Mouse (Mus musculus) forebrain, embryonic 12.5 days (tissue): ENCODE measurements around the gene Pnpla2. TPM values are rescaled to one million over a fixed set of nuclear protein-coding genes. Genes with fewer than 3 reads are reported as not detected.

Source experiments
- ATAC-seq: fragments of 200-750 bp; cut with Nextera tagmentation; 2 replicates; pipeline ENCODE4 v1.8.0; 2017; ENCODE audit warnings: moderate TSS enrichment; ENCODE audit not compliant: low FRiP score
- H3K27ac ChIP-seq: fragments of 300-500 bp; sonication (generic); 2 replicates; pipeline ENCODE4 v1.5.1; 2016; ENCODE audit warnings: mild to moderate bottlenecking
- H3K27me3 ChIP-seq: fragments of 300-500 bp; sonication (generic); 2 replicates; pipeline ENCODE4 v1.6.1; 2016; ENCODE audit warnings: mild to moderate bottlenecking
- H3K36me3 ChIP-seq: fragments of 300-500 bp; sonication (generic); replicated peaks from 2 replicates; pipeline ENCODE4 v1.6.1; 2016; ENCODE audit warnings: mild to moderate bottlenecking
- H3K4me1 ChIP-seq: fragments of 300-500 bp; sonication (generic); 2 replicates; pipeline ENCODE4 v1.6.1; 2016
- H3K4me2 ChIP-seq: fragments of 300-500 bp; sonication (generic); 2 replicates; pipeline ENCODE4 v1.6.1; 2016; ENCODE audit warnings: mild to moderate bottlenecking, moderate library complexity
- H3K4me3 ChIP-seq: fragments of 300-500 bp; sonication (generic); replicated peaks from 2 replicates; pipeline ENCODE4 v1.5.1; 2016; ENCODE audit warnings: mild to moderate bottlenecking
- H3K9ac ChIP-seq: fragments of 300-500 bp; sonication (generic); 2 replicates; pipeline ENCODE4 v1.6.1; 2016; ENCODE audit warnings: mild to moderate bottlenecking
- H3K9me3 ChIP-seq: fragments of 300-500 bp; sonication (generic); 2 replicates; pipeline ENCODE4 v1.6.1; 2016
- WGBS: fragments of 180-500 bp; shearing (Covaris S2); methylation state at CpG from one replicate; pipeline ENCODE4 v1.1.7; 2016; 5-methylcytosine and 5-hydroxymethylcytosine counted together
- polyA plus RNA-seq: library from polyadenylated mRNA; unstranded; fragments of >200 nt; fragmentation: Nextera tagmentation; extraction: Ambion mirVana; gene quantifications from 2 replicates; pipeline ENCODE4 v1.2.1, GENCODE M21; 2016

Pnpla2 gene
- polyA plus RNA-seq, 1 experiment from 2014 or later: 16.2 TPM

DNA sequence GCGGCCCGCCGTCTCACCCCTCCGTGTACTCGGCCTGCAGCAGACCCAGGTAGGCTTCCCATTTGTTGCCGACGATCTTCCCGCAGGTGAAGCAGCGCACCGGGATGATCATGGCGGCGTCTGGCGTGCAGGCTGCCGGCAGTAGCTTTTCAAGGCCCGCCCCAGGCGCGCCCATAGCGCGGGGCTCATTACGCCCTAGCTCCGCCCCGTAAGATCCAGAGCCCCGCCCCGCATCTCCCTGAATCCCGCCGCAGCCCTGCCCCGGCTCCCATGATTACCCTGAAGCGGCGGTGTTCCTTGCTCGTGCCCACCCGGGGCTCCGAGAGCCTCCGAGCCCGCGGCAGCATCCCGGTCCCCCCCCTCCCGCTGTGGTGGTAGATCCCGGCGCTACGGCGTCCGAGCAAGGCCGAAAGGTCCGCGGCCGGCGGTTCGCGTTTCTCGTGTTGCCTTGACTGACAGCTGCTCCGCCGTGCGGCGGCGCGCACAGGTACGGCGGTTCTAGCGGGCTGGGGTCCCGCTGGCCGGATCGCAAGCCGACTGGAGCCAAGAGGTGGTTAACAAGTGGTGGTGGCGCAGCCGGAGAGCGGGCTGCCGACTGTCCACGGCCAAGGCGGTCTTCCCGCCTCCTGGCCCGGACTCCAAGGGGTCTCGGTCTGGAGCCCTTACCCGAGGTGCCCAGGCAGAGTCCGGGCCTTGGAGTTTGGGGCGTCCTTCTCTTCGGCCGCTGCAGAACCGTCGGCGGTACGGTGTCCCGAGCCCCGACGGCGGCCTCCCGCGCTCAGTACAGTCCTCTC, 20.2 kb downstream of the Pnpla2 start, which contains the start of the genes Polr2l and Tspan4:
Gene Polr2l, minus strand, starts transcription at position 122 of the 794 bp plus-strand sequence.
Gene Tspan4, plus strand, starts transcription at position 230 of the 794 bp plus-strand sequence.
- H3K27ac ChIP-seq: peak within 1 kb of the TSS; percentile 85
- H3K27me3 ChIP-seq: peaks cover 34% of the 10 kb centered on the region
- WGBS: under 1% methylated on average over 87 of the region's 87 CpGs
- ATAC-seq: peak; percentile 84
- H3K4me2 ChIP-seq: peak within 1 kb of the TSS; percentile 91
- peaks cover 25% of the 10 kb centered on the region for H3K36me3 ChIP-seq
- peak within 1 kb of the TSS; percentile 78 for H3K9ac ChIP-seq
- peaks cover 33% of the 10 kb centered on the region for H3K4me1 ChIP-seq
- peak within 1 kb of the TSS; percentile 64 for H3K4me3 ChIP-seq
- no peaks in the 10 kb centered on the region for H3K9me3 ChIP-seq

DNA sequence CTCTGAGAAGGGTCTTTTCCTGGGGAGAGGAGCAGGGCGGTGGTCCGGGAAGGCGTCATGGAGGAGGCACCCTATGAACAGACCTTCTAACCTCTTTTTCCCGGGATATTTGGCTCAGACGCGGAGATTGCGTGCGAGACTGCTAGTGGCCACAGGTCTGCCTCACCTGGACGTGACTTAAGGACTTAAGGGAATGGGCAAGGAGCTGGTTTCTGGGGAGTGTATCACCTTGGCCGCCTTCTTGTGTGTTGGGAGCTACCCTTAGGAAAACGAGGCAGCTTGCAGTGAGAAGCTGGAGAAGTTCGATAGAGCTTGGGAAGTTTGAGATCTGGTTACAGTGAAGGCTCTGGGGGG, 20.8 kb downstream of the Pnpla2 start:
- Histone ChIP-seq H3K4me1 (peaks cover 34% of the 10 kb centered on the region), H3K9me3 (no peaks in the 10 kb centered on the region), H3K9ac (peak overlapping the region; percentile 78; the same call in 1 of the 2 replicates), H3K27ac (no peak overlapping the region), H3K4me2 (peak overlapping the region; percentile 91), H3K27me3 (peaks cover 37% of the 10 kb centered on the region), H3K4me3 (peak overlapping the region; percentile 64), H3K36me3 (peaks cover 19% of the 10 kb centered on the region)
- 2% methylated on average over 12 of the region's 12 CpGs for WGBS
- no peak for ATAC-seq

DNA sequence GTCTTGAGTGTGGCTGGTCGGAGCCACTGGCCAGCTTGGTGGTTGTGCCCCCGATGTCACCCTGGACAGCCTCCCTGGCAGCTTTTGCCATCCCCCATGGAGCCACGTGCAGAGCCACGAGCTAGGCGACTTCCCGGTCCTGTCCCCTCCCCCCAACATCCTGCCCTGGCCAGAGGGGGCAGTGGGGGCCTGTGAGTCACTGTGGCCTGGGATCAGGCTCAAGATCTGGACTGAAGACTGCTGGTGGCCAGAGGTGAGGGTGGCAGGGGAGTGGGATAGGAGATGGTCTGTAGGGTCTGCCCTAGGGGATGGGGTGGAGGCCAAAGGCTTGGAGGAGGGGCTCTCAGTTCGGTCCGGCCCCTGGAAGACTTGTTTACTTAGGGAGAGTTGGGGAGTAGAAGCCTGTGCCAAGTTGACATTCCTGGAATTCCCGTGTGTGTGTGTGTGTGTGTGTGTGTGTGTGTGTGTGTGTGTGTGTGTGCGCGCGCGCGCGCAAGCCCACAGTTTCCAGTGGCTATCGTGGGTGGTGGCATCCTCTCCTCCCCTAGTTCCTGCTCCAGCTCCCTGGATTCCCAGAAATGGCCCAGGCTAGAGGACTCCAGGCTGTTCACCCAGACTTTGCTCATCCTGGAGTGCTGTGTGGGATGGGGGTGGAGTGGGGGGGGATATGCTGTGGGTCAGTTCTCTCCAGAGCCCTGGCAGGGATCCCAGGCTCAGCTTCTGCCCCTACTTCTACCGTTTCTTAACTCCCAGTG, 21.4 kb downstream of the Pnpla2 start:
- peak overlapping the region; percentile 64 for H3K4me3 ChIP-seq
- H3K27me3 ChIP-seq: peaks cover 37% of the 10 kb centered on the region
- H3K27ac ChIP-seq: peak overlapping the region; percentile 54
- ATAC-seq: no peak
- peak overlapping the region; percentile 91 for H3K4me2 ChIP-seq
- H3K4me1 ChIP-seq: peaks cover 40% of the 10 kb centered on the region
- WGBS: 5% methylated on average over 14 of the region's 17 CpGs
- peak overlapping the region; percentile 78 for H3K9ac ChIP-seq
- no peaks in the 10 kb centered on the region for H3K9me3 ChIP-seq
- H3K36me3 ChIP-seq: peaks cover 13% of the 10 kb centered on the region

DNA sequence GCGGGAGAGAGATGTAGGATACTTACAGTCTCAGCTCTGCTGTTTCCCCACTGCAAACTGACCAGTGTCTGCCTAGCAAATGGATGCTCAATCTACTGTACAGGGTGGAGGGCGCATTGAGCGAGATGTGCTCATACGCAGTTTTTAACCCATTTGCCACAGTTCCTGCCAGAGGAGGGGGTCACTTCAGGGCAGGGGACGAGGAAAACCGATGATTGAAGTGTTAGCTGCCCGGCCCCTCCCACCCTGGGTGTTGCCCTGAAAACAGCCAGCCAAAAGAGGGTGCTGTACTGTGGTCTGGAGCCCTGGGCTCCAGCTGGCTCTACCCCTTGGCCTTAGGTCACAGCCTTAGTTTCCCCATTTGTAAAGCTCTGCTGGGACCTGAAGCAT, 22.0 kb downstream of the Pnpla2 start:
- Histone ChIP-seq H3K4me2 (peak overlapping the region; percentile 91), H3K4me3 (peak overlapping the region; percentile 64; the same call in 1 of the 2 replicates), H3K27me3 (peaks cover 42% of the 10 kb centered on the region), H3K9ac (peak overlapping the region; percentile 78; the same call in 1 of the 2 replicates), H3K27ac (peak overlapping the region; percentile 54), H3K9me3 (no peaks in the 10 kb centered on the region), H3K36me3 (peaks cover 10% of the 10 kb centered on the region), H3K4me1 (peaks cover 44% of the 10 kb centered on the region)
- 25% methylated on average over 7 of the region's 7 CpGs for WGBS
- no peak for ATAC-seq

DNA sequence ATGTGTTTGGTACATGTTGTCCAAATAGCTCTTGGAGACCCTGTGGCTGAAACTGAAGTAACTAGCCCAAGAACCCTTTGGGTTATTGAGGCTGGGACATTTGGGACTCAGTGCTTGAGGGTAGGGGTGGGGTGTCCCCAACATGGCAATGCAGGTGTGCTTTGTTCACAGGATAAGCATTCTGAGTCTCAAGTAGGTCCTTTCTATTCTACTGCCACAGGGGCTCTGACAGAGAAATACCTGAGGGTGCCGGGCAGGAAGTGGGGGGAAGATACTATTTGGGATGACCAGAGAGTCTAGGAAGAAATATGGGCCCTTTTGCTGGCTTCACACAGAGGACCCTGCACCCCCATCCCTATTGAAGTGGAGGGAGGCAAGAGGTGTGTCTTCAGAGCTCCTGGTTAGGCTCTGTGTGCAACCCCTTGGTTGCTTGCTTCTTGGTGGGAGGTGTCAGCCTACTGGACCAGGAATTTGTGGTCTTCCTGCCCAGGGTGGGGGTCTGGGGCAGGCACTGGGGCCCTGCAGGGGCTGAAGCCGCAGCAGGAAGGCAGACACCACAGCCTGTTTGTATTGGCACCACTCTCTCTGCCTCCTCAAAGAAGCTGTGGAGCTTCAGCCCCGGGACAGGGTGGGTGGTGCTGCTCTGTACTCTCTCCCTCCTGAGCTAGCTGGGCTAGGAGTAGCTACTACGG, 22.7 kb downstream of the Pnpla2 start:
- 76% methylated on average over 4 of the region's 4 CpGs for WGBS
- peaks cover 51% of the 10 kb centered on the region for H3K4me1 ChIP-seq
- H3K27me3 ChIP-seq: peaks cover 49% of the 10 kb centered on the region
- no peak overlapping the region for H3K27ac ChIP-seq
- no peak overlapping the region for H3K4me2 ChIP-seq
- no peak overlapping the region for H3K9ac ChIP-seq
- H3K4me3 ChIP-seq: no peak overlapping the region
- H3K36me3 ChIP-seq: peaks cover 2% of the 10 kb centered on the region
- no peaks in the 10 kb centered on the region for H3K9me3 ChIP-seq
- no peak for ATAC-seq

DNA sequence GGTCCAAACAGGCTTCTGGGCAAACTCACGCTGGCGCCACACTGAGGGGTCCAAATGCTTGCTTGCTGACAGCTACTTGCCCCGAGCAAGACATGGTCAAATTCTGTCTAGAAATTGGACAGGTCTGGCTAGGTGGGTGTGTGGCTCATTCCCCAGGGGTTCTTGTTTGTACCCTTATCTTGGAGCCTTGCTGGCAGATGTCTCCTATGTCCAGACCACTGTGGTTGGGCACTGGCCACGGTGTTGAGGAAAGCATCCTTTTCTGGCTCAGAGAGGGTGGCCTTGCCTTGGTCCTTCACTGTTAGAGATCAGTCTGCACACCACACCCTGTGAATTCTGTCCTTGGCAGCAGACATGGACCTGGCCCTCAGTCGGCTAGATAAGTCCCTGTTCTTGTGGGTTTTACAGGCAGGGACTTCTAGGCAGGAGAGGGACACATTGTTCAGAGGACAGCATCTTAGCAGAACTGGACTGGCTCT, 23.3 kb downstream of the Pnpla2 start:
- no peaks in the 10 kb centered on the region for H3K36me3 ChIP-seq
- 80% methylated on average over 5 of the region's 5 CpGs for WGBS
- no peaks in the 10 kb centered on the region for H3K9me3 ChIP-seq
- no peak overlapping the region for H3K4me3 ChIP-seq
- H3K4me2 ChIP-seq: no peak overlapping the region
- no peak for ATAC-seq
- H3K27ac ChIP-seq: no peak overlapping the region
- no peak overlapping the region for H3K9ac ChIP-seq
- peaks cover 55% of the 10 kb centered on the region for H3K4me1 ChIP-seq
- peaks cover 55% of the 10 kb centered on the region for H3K27me3 ChIP-seq

DNA sequence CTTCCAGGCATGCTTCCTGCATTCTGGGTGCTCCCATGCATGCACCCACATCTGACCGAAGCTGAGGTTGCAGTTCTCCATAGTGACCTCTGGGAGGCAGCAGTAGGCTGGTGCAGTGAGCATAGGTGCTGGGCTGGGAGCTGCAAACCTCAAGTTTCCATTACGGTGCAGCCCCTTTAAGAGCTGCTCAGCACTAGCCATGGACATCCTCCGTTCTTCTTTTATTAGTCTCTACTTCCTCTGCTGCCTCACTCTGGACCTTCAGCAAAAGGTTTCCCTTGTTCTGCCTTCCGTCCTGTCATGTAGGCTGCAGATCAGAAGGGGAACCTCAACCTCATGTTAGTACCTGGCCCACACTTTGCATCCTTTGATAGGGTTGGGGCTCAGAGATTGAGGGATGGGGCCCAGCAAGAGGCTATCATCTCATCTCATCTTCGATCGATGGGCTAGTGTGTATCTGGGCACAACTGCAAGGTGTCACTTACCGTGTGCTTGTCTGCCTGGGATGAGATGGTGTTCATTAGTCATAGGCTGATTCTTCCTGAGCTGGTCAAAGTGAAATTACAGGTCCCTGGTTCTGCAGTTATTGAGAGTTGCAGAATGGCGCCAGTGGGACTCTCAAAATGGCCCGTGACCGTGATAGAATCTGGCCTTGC, 26.0 kb downstream of the Pnpla2 start:
- peaks cover 37% of the 10 kb centered on the region for H3K4me1 ChIP-seq
- peak overlapping the region; percentile 92 for H3K4me2 ChIP-seq
- WGBS: 9% methylated on average over 10 of the region's 10 CpGs
- peak overlapping the region; percentile 50 for H3K4me3 ChIP-seq
- ATAC-seq: peak; percentile 49
- H3K9me3 ChIP-seq: no peaks in the 10 kb centered on the region
- peak overlapping the region; percentile 61 for H3K9ac ChIP-seq
- no peak overlapping the region for H3K27ac ChIP-seq
- peaks cover 56% of the 10 kb centered on the region for H3K27me3 ChIP-seq
- H3K36me3 ChIP-seq: no peaks in the 10 kb centered on the region

DNA sequence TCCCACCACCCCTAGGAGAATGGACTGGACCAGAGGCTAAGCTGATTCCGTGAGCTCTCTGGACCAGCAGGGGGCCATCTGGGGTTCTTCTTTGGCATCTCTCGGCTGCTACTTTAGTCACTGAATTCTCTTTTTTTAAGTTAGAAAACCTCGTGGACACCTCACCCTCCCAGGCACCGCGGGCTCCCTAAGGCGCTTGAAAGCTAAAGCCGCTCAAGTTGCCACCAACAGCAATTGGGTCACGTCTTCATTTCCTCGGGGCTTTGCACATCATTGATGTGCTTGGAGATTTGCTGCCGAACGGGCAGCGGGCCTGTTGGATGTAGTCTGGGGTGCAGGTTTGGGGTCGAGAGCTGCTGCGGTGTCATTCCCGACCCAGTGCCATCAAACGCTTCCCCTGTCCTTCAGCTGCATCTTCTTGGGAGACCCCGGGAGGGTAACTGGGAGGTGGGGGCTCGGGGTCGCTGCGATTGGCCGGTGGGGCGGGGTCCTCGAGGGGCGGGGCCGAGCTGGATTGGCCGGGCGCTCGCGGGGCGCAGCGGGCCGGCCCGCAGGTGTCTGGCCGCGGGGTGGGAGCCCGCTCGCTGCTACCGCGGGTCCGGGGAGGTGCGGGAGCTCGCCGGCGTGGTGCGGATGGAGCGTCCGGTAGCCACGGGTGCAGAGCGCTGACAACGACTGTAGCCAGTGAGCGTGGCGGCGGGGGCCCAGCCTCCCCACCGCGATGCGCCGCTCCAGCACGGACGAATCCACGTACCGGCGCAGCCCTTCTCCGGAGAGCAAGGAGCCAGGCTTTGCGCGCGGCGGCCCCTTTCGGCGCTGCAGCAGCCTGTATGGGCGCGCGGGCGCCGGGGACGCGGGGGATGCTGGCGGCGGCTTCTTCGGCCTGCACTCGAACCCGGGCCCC, 26.8 kb downstream of the Pnpla2 start:
- Histone ChIP-seq H3K4me2 (peak overlapping the region; percentile 92), H3K27ac (no peak overlapping the region), H3K4me1 (peaks cover 29% of the 10 kb centered on the region), H3K36me3 (no peaks in the 10 kb centered on the region), H3K27me3 (peaks cover 48% of the 10 kb centered on the region), H3K4me3 (peak overlapping the region; percentile 50), H3K9me3 (no peaks in the 10 kb centered on the region), H3K9ac (peak overlapping the region; percentile 61)
- WGBS: 1% methylated on average over 81 of the region's 81 CpGs
- ATAC-seq: peak; percentile 77

DNA sequence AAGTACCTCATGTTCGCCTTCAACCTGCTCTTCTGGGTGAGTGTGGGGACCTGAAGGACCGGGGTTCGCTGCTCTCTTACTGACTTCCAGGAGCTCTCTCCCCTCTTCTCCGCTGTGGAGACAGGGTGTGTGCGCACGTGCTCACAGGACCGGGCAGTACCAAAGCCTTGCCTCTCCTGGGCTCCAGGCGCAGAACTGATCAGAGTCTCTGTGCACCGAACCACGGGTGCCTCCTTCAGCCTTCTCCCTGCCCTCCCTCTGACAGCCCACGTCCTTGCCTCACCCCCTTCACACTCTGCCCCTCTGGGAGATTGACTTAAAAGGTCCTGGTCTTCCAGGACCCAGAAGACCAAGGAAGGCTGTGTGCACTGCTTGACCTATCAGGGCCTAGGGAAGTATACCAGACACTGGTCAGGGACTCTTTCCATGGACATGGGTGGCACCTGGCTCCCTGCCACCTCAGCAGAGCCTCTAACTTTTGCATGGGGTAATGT, 27.6 kb downstream of the Pnpla2 start:
- WGBS: 4% methylated on average over 11 of the region's 11 CpGs
- H3K4me2 ChIP-seq: peak overlapping the region; percentile 92
- H3K27ac ChIP-seq: no peak overlapping the region
- ATAC-seq: peak; percentile 7; the same call in 1 of the 2 replicates
- no peaks in the 10 kb centered on the region for H3K9me3 ChIP-seq
- peaks cover 25% of the 10 kb centered on the region for H3K4me1 ChIP-seq
- H3K36me3 ChIP-seq: no peaks in the 10 kb centered on the region
- peak overlapping the region; percentile 50 for H3K4me3 ChIP-seq
- H3K9ac ChIP-seq: peak overlapping the region; percentile 61
- H3K27me3 ChIP-seq: peaks cover 40% of the 10 kb centered on the region

DNA sequence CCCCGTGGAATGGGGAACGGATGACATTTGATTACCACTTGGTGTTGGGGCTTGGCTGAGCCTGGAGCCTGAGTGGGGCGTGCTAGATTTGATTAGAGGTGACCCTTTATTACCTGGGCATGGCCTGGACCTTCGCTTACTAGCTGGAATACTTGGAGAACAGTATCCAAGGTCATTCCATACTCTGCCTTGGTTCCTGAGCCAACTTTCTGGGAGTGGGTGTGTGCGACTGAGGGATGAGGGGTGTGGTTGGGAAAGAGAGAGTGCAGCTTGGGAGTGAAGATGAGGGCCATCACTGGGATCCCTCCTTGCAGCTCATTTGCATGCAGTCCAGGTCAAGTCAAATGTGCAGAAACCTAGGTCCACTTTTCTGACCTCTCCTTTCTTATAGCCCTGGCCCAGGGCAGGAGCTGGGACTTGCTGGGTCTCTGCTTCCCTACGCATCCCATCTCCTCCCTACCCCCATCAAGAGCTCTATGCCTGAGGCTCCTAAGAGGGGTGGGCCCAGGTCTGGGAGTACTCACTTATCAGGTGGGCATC, 28.2 kb downstream of the Pnpla2 start:
- Histone ChIP-seq H3K27ac (no peak overlapping the region), H3K4me3 (0 out of 2 replicates have a peak overlapping the region, but pooled peaks have one; percentile 8), H3K4me2 (0 out of 2 replicates have a peak overlapping the region, but pooled peaks have one; percentile 10), H3K9ac (no peak overlapping the region), H3K4me1 (peaks cover 25% of the 10 kb centered on the region), H3K27me3 (peaks cover 34% of the 10 kb centered on the region), H3K9me3 (no peaks in the 10 kb centered on the region), H3K36me3 (no peaks in the 10 kb centered on the region)
- ATAC-seq: no peak
- WGBS: 73% methylated on average over 6 of the region's 6 CpGs
